Mouse (Mus musculus) Patski (cell line): ENCODE measurements around the gene Birc2. TPM values are rescaled to one million over a fixed set of nuclear protein-coding genes. Genes with fewer than 3 reads are reported as not detected.

Source experiments
- ATAC-seq: fragments of 100-300 bp; one replicate; pipeline ENCODE4 v1.8.0; 2021
- CTCF ChIA-PET: fragments of 350-600 bp; sonication (Branson Sonifier 250); formaldehyde crosslinking; loops from one replicate; lab custom pipeline; 2022; ENCODE audit warnings: inconsistent platforms; lab: Charles Lee
- POLR2A ChIA-PET: fragments of 350-600 bp; sonication (Branson Sonifier 250); formaldehyde crosslinking; loops from one replicate; lab custom pipeline; 2022; ENCODE audit warnings: antibody characterized with exemption, inconsistent platforms; lab: Charles Lee
- DNase-seq: peaks from one replicate; pipeline ENCODE4 v3.0.0-alpha.2; 2011; ENCODE audit warnings: low read depth, low spot score
- H3K27me3 ChIP-seq: fragments of 371-371 bp; one replicate; pipeline ENCODE4 v1.5.1; 2021
- CTCF ChIP-seq: fragments of 100-300 bp; IDR thresholded peaks from one replicate; pipeline ENCODE4 v1.5.1; 2021
- in situ Hi-C: fragments of 300-500 bp; cut with MboI; formaldehyde crosslinking; loops from 3 replicates; pipeline ENCODE4 v1.11.1; 2018; ENCODE audit warnings: low pct_unique_long_range_greater_than_20kb, mixed read lengths
- polyA plus RNA-seq: library from polyadenylated mRNA; unstranded; gene quantifications from one replicate; pipeline ENCODE4 v1.2.3, GENCODE M21; 2021

Birc2 gene
- polyA plus RNA-seq, 1 experiment from 2014 or later = 37.1 TPM

DNA sequence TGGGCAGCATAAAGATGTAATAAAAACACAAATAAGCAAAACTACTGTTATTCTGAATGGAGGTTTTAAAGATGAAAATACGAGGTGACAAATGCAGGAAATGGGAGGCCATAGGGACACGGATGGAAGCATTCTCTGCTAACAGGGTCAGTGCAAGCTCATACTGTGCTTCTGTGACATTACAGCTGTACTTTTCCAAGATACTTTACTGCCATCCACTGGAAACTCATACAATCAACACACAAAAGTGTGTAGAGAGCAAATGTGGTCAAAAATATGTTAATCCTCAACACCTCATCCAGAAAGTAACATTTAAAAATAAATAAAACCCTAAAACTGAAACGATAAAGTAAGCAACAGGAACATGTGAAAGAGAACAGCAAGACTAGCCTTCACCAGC is 14.1 kb downstream of the Birc2 start:
- POLR2A ChIA-PET = no interaction called here
- CTCF ChIA-PET = interaction anchor here (1.0 to 1.4 kb wide), 2 partner anchors 8 to 28 kb away, joined by 3 read pairs; no protein-coding TSS in a partner anchor
- H3K27me3 ChIP-seq = no peaks in the 10 kb centered on the region
- in situ Hi-C loops = no loop called here
- DNase-seq (no peak), ATAC-seq (no peak)
- no peak for TF ChIP-seq CTCF

DNA sequence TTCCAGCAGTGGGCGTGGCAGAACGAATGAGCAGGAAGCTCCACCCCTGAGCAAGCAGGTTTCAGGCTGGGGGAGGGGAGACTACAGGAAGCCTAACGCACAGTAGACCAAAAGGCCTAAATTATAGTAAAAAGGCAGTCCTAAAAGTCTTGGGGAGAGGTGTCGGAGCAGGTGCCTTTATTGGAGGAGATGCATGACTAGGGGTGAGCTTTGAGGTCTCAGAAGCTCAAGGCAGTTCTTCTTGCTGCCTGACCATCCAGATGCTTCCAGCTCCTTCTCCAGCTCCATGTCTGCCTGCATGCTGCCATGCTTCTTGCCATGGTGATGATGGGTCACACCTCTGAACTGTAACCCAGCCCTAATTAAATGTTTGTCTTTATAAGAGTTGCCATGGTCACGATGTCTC is 31.8 kb downstream of the Birc2 start:
- DNase-seq = no peak
- H3K27me3 ChIP-seq = no peaks in the 10 kb centered on the region
- ChIA-PET CTCF (no interaction called here), POLR2A (no interaction called here)
- TF ChIP-seq CTCF = no peak
- in situ Hi-C loops = no loop called here
- ATAC-seq = no peak

- CTCF ChIA-PET = no interaction called here
- ATAC-seq (no peak), DNase-seq (no peak)
- no peak for TF ChIP-seq CTCF
- H3K27me3 ChIP-seq = no peaks in the 10 kb centered on the region
- in situ Hi-C loops = no loop called here
- POLR2A ChIA-PET = no interaction called here
Observed at GRCm38 (mm10) chr9:7798555-7798954, 38.3 kb downstream of the Birc2 start.

GRCm38 (mm10) chr9:7797542-7797941 is 39.3 kb downstream of the Birc2 start:
- no peak for TF ChIP-seq CTCF
- CTCF ChIA-PET = interaction anchor here (1.2 to 1.5 kb wide), 2 partner anchors 16 to 27 kb away, joined by 3 read pairs; no protein-coding TSS in a partner anchor
- H3K27me3 ChIP-seq = no peaks in the 10 kb centered on the region
- POLR2A ChIA-PET = no interaction called here
- in situ Hi-C loops = no loop called here
- ATAC-seq (no peak), DNase-seq (no peak)

- in situ Hi-C loops = no loop called here
- DNase-seq = no peak
- CTCF ChIA-PET = interaction anchor here (1.1 to 1.7 kb wide), 4 partner anchors 12 to 46 kb away, joined by 3 to 4 read pairs (median 3); no protein-coding TSS in a partner anchor
Observed at GRCm38 (mm10) chr9:7796129-7796864, 40.6 kb downstream of the Birc2 start.

DNA sequence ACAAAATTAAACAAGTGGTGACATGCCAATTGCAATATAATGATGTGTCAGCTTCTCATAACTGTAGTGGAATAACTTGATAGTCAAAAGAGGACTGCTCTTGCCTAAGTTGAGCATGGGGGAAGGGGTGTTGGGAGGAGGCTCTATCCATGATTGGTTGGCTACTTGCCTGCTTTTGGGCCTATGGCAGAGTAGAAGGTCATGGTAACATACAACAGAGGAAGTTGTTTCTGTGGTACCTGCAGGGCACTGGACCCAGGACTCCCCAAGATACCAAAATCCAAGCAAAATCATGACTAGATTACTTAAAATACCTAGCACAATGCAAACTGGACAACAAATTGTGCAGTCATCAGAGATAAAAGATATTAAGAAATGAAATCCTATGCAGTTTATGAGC is 41.3 kb downstream of the Birc2 start:
- TF ChIP-seq CTCF = no peak
- DNase-seq (no peak), ATAC-seq (no peak)
- no peaks in the 10 kb centered on the region for H3K27me3 ChIP-seq
- ChIA-PET CTCF (interaction anchor here (1.1 to 2.0 kb wide), 5 partner anchors 11 to 47 kb away, joined by 3 to 9 read pairs (median 4); no protein-coding TSS in a partner anchor), POLR2A (interaction anchor here (1.2 kb wide), 1 partner anchor 7 kb away, joined by 3 read pairs; no protein-coding TSS in a partner anchor)
- in situ Hi-C loops = no loop called here

More at GRCm38 (mm10) chr9:7796129-7796864, 40.6 kb downstream of the Birc2 start:
- ATAC-seq = no peak
- no peaks in the 10 kb centered on the region for H3K27me3 ChIP-seq
- POLR2A ChIA-PET = interaction anchor here (1.2 kb wide), 1 partner anchor 8 kb away, joined by 3 read pairs; no protein-coding TSS in a partner anchor
- no peak for TF ChIP-seq CTCF

GRCm38 (mm10) chr9:7793561-7793960 is 43.3 kb downstream of the Birc2 start:
- POLR2A ChIA-PET = no interaction called here
- no peak for DNase-seq
- CTCF ChIA-PET = no interaction called here
- ATAC-seq = no peak
- no peak for TF ChIP-seq CTCF
- in situ Hi-C loops = no loop called here
- H3K27me3 ChIP-seq = no peaks in the 10 kb centered on the region

GRCm38 (mm10) chr9:7790580-7791084 is 46.2 kb downstream of the Birc2 start:
- ChIA-PET POLR2A (interaction anchor here (0.6 kb wide), 1 partner anchor 16 kb away, joined by 3 read pairs; no protein-coding TSS in a partner anchor), CTCF (interaction anchor here (1.6 kb wide), 1 partner anchor 9 kb away, joined by 3 read pairs; no protein-coding TSS in a partner anchor)
- no peak for ATAC-seq
- no peaks in the 10 kb centered on the region for H3K27me3 ChIP-seq
- DNase-seq = no peak
- in situ Hi-C loops = no loop called here
- TF ChIP-seq CTCF = no peak

DNA sequence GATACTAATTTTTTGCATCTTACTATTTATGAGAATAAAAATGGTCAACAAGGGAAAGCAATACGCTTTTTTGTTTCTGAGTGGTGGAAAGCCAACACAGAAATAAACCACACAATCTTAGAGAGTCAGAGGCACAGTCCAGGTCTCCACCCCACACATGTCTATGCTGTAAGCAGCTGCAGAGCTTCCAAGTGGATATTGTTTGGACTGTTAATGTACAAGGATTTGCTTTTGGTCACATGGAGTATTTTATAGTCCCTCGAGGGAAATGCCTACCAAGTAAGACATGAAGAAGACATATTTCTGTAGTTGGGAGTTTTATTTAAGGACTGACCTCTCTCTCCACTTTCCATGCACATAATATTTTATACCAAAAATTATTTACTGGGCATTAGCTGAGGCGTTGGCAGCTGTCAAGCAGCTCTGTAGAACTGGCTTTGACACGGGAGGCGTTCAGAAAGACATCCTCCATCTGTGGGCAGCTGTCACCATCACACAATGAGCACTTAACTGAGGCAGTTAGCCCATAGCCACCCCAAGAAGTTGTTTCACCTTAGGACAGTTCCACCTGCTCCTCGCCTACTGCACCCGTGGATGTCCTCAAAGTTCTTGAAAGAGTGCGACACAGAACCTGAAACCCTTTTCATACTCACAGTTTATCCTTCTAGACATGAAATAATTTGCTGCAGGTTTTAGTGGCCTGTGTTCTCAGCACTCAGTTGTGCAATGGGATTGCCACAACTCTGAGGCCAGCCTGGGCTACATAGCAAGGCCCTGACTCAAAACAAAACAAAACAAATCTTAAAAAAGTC is 46.9 kb downstream of the Birc2 start:
- ChIA-PET CTCF (interaction anchor here (1.6 kb wide), 1 partner anchor 8 kb away, joined by 3 read pairs; no protein-coding TSS in a partner anchor), POLR2A (interaction anchor here (0.6 kb wide), 1 partner anchor 17 kb away, joined by 3 read pairs; no protein-coding TSS in a partner anchor)
- DNase-seq (no peak), ATAC-seq (no peak)
- no peak for TF ChIP-seq CTCF
- in situ Hi-C loops = no loop called here
- H3K27me3 ChIP-seq = no peaks in the 10 kb centered on the region

DNA sequence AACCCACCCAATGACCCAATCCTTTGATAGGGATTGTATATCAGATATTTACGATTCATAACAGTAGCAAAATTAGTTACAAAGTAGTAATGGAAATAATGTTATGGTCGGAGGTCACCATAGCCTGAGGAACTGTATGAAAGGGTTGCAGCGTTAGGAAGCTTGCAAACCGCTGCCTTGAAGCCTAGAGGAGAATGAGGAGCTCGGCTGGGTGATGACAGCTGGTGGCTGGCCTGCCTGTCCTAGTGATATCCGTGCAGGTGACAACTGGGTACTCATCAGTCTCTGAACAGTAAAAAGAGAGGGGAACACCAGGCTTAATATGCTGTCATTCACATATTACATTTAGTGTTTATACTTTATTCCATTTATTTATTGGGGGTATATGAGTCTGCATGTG is 48.5 kb downstream of the Birc2 start:
- ATAC-seq (no peak), DNase-seq (no peak)
- no peaks in the 10 kb centered on the region for H3K27me3 ChIP-seq
- in situ Hi-C loops = no loop called here
- ChIA-PET CTCF (interaction anchor here (0.7 kb wide), 1 partner anchor 51 kb away, joined by 3 read pairs; no protein-coding TSS in a partner anchor), POLR2A (interaction anchor here (1.0 to 1.7 kb wide), 2 partner anchors 8 to 11 kb away, joined by 3 to 4 read pairs; no protein-coding TSS in a partner anchor)
- TF ChIP-seq CTCF = no peak
